9 mouse cellular contexts compared by ENCODE assay signal in genomic region chr2:180353338-180353737, GRCm38 (mm10). TPM values are rescaled to one million over a fixed set of nuclear protein-coding genes. Genes with fewer than 3 reads are reported as not detected.
DNase-seq lines count a peak whose midpoint lies in the region; ATAC-seq and TF ChIP-seq lines count a peak whose summit lies in the region.
"Had no signal": no experiment of that assay in that cellular context is flagged by ENCODE, and none has a peak within 500 bp of the region (broad histone marks: within the 10 kb centered on the region; RNA-seq: fewer than 3 reads in every experiment).

No protein-coding gene starts in this region.

- H3K4me2 ChIP-seq in forebrain, embryonic 11.5 days (ENCODE audit: low read depth, low read length, severe bottlenecking): peak overlapping the region; percentile 18; the same call in 1 of the 2 replicates
- H3K4me2 ChIP-seq in intestine, embryonic 16.5 days (ENCODE audit: low read depth, low read length): no peak overlapping the region
- no peak overlapping the region for H3K4me2 ChIP-seq in limb, embryonic 14.5 days (replicated peaks; ENCODE audit: low read depth, low read length, severe bottlenecking)

- DNase-seq in spleen, adult 12 weeks (ENCODE audit: low spot score): peak; percentile 14
- no peak for DNase-seq in spleen, postnatal 4 days (ENCODE audit: low spot score in 2 of 2)
- DNase-seq in brain, adult 2 months (ENCODE audit: low read depth, low spot score): peak; percentile 84
- peak; percentile 83 for DNase-seq in forebrain, embryonic 11.5 days (ENCODE audit: low spot score)
- peak; percentile 57 for DNase-seq in limb, embryonic 14.5 days (ENCODE audit: low spot score)
- DNase-seq in urinary bladder, adult 2 months (ENCODE audit: low spot score): no peak

- H3K27ac ChIP-seq in forebrain, embryonic 11.5 days (ENCODE audit: low read depth, low read length): no peak overlapping the region
- H3K27ac ChIP-seq in intestine, embryonic 16.5 days (ENCODE audit: low read length): no peak overlapping the region
- no peak overlapping the region for H3K27ac ChIP-seq in limb, embryonic 14.5 days (replicated peaks; ENCODE audit: low read depth, low read length)

- 44% methylated on average over 20 of the region's 20 CpGs for WGBS in forebrain, embryonic 11.5 days
- 45% methylated on average over 20 of the region's 20 CpGs for WGBS in intestine, embryonic 16.5 days
- 60% methylated on average over 20 of the region's 20 CpGs for WGBS in limb, embryonic 14.5 days

- no peaks in the 10 kb centered on the region for H3K36me3 ChIP-seq in forebrain, embryonic 11.5 days (ENCODE audit: control insufficient read depth, insufficient read depth, low read length)
- H3K36me3 ChIP-seq in intestine, embryonic 16.5 days (ENCODE audit: control insufficient read depth, insufficient read depth, low read length): no peaks in the 10 kb centered on the region
- no peaks in the 10 kb centered on the region for H3K36me3 ChIP-seq in limb, embryonic 14.5 days (ENCODE audit: control insufficient read depth, insufficient read depth, low read length)

- H3K9me3 ChIP-seq in forebrain, embryonic 11.5 days (ENCODE audit: control insufficient read depth, low read length): no peaks in the 10 kb centered on the region
- H3K9me3 ChIP-seq in intestine, embryonic 16.5 days (ENCODE audit: control insufficient read depth, low read length): no peaks in the 10 kb centered on the region
- no peaks in the 10 kb centered on the region for H3K9me3 ChIP-seq in limb, embryonic 14.5 days (ENCODE audit: control insufficient read depth, low read length)

- no peaks in the 10 kb centered on the region for H3K27me3 ChIP-seq in forebrain, embryonic 11.5 days (ENCODE audit: control insufficient read depth, insufficient read depth, low read length)
- no peaks in the 10 kb centered on the region for H3K27me3 ChIP-seq in intestine, embryonic 16.5 days (replicated peaks; ENCODE audit: control insufficient read depth, insufficient read depth, low read length)
- no peaks in the 10 kb centered on the region for H3K27me3 ChIP-seq in limb, embryonic 14.5 days (ENCODE audit: control insufficient read depth, insufficient read depth, low read length)

- no peak overlapping the region for H3K4me3 ChIP-seq in forebrain, embryonic 11.5 days (ENCODE audit: low read depth, low read length)
- H3K4me3 ChIP-seq in intestine, embryonic 16.5 days (ENCODE audit: low read length): no peak overlapping the region
- H3K4me3 ChIP-seq in limb, embryonic 14.5 days (replicated peaks; ENCODE audit: low read length): no peak overlapping the region
- H3K4me3 ChIP-seq: erythroblast, embryonic 14.5 days had no signal

- no peak overlapping the region for H3K9ac ChIP-seq in forebrain, embryonic 11.5 days (ENCODE audit: low read length)
- no peak overlapping the region for H3K9ac ChIP-seq in intestine, embryonic 16.5 days (ENCODE audit: low read depth, low read length)
- H3K9ac ChIP-seq in limb, embryonic 14.5 days (ENCODE audit: low read depth, low read length, severe bottlenecking): no peak overlapping the region

- no peaks in the 10 kb centered on the region for H3K4me1 ChIP-seq in forebrain, embryonic 11.5 days (replicated peaks; ENCODE audit: control insufficient read depth, insufficient read depth, low read length)
- no peaks in the 10 kb centered on the region for H3K4me1 ChIP-seq in intestine, embryonic 16.5 days (ENCODE audit: control insufficient read depth, insufficient read depth, low read length)
- H3K4me1 ChIP-seq in limb, embryonic 14.5 days (ENCODE audit: control insufficient read depth, insufficient read depth, low read length): no peaks in the 10 kb centered on the region

- TF ChIP-seq POLR2A in limb, embryonic 14.5 days (IDR thresholded peaks at IDR 0.05; ENCODE audit: borderline replicate concordance, extremely low read depth, insufficient read depth, insufficient read length): no peak

- 0 out of 2 replicates have a peak, but pooled peaks have one; percentile 53 for ATAC-seq in forebrain, embryonic 11.5 days (replicated peaks; ENCODE audit: low FRiP score)
- peak; percentile 53 for ATAC-seq in intestine, embryonic 16.5 days
- peak; percentile 72 for ATAC-seq in limb, embryonic 14.5 days (ENCODE audit: low FRiP score, low read depth)
- 0 out of 2 replicates have a peak, but pooled peaks have one; percentile 42 for ATAC-seq in neutrophil, adult 5-6 weeks (ENCODE audit: extremely low read depth, insufficient number of reproducible peaks, low FRiP score, poor library complexity, severe bottlenecking)

RNA-seq across cellular contexts. Expression of gene Gata5, which starts 18.8 kb away (rescaled TPM):
- 0.05 TPM in 1 of 2 replicates, not detected in the other for polyA plus RNA-seq in forebrain, embryonic 11.5 days (2014; fragmentation: Nextera tagmentation; extraction: Ambion mirVana)
- 10.3 and 11.6 TPM in 2 replicates for polyA plus RNA-seq in intestine, embryonic 16.5 days (2015; fragmentation: Nextera tagmentation; extraction: Ambion mirVana)
- 0.01 and 0.05 TPM in 2 replicates for polyA plus RNA-seq in limb, embryonic 14.5 days (2012; rRNA removed)
- polyA plus RNA-seq in limb, embryonic 14.5 days (2014; fragmentation: Nextera tagmentation; extraction: Ambion mirVana): 0.06 TPM in 1 of 2 replicates, not detected in the other
- not detected in 2 replicates for total RNA-seq in neutrophil, adult 5-6 weeks (2017)
- 23.2 and 32.9 TPM in 2 replicates for polyA plus RNA-seq in urinary bladder, adult 2 months (2012; rRNA removed)
- polyA plus RNA-seq: erythroblast, embryonic 14.5 days had no signal

Comparison
In these comparisons a context has a peak if more than half of its experiments do, and no peak if none do; other contexts are left out.
1. DNase-seq: peak in spleen, adult 12 weeks (single experiment), brain, adult 2 months (single experiment), forebrain, embryonic 11.5 days (single experiment) and limb, embryonic 14.5 days (single experiment); none in spleen, postnatal 4 days (0 of 2) and urinary bladder, adult 2 months (single experiment).
2. RNA of gene Gata5, which starts 18.8 kb away (polyA plus RNA-seq): 23.2 to 32.9 TPM in urinary bladder, adult 2 months and 10.3 to 11.6 TPM in intestine, embryonic 16.5 days; 0.01 to 0.06 TPM in limb, embryonic 14.5 days and 0.05 TPM in forebrain, embryonic 11.5 days; every median in the first group is over 10 times any median in the second.
3. Peak in every context shown above with its lines, with median percentiles within 50 percentile points of each other: ATAC-seq.